Mouse (Mus musculus) common myeloid progenitor, adult 5-6 weeks (primary cell): Measurements from ENCODE around the gene Pikfyve. TPM values are rescaled to one million over a fixed set of nuclear protein-coding genes. Genes with fewer than 3 reads are reported as not detected.

Experiments
- ATAC-seq: replicated peaks from 2 replicates; pipeline ENCODE4 v1.8.0; 2016; ENCODE audit warnings: low read depth, mild to moderate bottlenecking, moderate TSS enrichment, inconsistent platforms; ENCODE audit not compliant: poor library complexity, severe bottlenecking
- total RNA-seq: library from RNA; stranded (forward); fragments of 200-1000, 187-1606 nt; gene quantifications from 2 replicates; pipeline ENCODE4 v1.2.3, GENCODE M21; 2017

Pikfyve gene
- total RNA-seq, 1 experiment from 2014 or later, result 32.7 TPM

DNA sequence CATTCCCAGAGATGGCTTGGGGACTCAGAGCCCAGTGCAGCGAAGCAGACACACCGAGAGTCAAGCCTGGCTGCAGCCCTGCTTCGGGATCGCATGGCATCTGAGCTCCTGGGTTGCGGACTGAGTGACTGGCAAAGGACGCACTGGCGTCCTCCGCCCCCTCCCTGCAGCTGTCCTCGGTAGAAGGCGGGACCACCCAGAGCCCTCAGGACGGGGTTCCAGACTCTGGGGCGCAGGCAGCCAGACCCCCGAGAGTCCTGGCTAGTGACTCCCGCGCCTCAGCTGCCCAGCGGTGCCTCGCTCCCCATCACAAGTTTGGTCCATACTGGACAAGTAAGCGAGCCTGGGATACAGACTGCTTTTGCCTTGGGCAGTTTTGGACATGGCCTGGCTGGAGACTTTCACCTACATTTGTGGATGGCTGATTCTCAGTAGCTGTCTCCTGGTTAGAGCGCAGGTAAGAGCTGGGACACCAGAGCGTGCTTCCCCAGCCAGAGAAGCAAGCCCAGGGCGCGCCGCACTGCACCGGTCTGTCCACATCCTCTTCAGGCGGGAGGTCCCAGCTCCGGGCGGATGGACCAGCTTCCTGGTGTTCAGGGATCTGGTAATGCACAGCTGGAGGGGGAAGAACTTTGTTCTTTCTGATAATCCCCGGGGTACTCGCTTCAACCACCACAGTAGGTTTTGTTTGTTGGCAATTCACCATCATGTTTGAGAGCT, 124.9 kb downstream of the Pikfyve start:
- no peak for ATAC-seq

DNA sequence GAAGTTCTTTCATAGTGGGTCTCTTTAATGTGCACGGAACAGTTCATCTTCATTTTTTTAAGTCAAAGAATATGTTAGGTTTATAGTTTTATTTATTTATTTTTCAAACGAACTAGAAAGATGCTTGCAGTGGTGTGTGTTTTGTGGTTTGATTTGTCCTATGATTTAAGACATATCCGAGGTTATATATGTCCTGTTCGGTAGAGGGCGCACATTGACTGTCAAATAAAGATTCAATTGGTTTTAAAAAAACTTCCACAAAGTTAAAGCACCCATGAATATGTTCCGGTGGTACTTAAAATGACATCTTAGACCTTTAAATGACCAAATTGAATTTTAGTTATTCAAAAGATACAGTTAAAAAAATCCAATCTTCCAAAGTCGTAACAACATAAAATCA, 125.6 kb downstream of the Pikfyve start:
- ATAC-seq, result no peak

DNA sequence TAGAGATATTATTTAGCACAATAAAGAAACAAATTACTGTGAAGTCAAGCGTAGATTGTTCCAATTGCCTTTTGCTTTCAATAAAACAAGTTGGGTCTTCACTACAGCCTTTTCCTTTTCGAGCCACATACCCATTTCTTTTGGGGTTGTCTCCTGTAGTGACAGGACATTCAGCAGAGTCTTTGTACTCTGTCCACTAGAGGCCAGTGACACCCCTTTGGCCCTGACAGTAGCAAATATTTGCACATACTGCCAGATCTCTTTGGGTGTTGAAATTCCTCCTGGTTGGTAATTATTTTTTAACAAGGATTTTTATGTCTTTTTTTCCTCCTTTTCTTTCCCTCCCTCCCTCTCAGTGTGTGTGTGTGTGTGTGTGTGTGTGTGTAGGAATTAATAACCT, 126.4 kb downstream of the Pikfyve start:
- no peak for ATAC-seq

DNA sequence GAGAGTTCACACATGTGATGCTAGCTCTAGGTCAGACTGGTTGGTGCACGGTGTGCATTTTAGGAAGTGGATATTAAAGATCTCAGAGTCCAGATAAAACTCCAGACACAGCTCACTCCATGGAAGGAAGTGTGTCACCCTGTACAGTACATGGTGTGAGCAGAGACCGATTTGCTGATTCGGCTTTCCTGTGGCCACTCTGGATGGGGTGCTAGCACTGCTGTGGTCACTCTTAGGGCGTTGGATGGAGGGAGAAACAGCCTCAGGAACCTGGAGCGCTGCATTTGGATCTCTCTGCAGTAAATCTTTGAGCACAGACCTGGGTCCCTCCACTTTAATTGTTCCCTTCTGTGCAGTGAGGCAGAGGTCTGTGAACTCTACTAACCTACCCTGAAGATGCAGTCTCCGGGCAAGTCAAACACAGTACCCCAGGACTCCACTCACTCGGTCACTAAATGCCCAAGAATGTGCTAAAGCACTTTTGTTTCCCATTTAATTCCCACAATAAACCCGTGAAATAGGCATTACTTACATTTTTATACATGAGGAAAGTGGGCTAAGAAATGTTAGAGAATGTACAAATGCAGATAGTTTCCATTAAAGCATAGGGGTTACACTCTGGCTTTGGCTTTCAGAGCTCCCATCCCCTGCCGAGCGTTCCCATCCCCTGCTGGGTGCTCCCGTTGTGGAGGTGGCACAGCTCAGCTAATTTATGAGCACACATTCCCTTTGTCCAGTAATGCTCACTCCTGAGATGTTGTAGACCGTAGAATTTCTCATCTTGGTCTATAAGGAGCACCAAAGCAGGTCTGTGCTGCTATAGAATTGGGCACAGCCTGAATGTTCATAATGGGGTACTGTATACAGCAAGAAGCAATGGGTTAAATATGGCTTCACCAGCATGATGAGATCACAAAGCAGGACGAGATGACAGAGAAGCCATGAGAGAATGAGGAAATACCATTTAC, 127.9 kb downstream of the Pikfyve start:
- ATAC-seq, result no peak

DNA sequence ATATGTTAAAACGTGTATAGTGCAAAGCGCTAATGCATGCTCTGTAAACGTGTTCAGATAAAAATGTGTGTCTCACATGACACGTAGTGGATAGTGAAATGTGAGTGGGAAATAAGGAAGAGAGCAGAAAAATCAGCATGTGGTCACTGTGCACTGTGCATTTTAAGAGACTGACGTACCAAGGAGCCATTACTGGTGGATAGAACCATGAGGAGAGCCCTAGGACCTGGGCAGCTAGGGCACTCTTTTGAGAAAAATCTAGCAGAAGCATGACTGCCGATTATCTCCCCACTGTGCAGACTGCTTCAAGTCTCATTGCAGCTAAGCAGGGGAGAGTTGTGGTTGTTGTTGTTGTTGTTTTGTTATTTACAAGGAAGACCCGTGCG, 128.5 kb downstream of the Pikfyve start:
- ATAC-seq, result no peak

Other genes with a start within 250 kb of the Pikfyve start
- gene Plekhm3, start 229.9 kb upstream of the Pikfyve start, total RNA-seq, result 6.2 and 8.7 TPM in 2 replicates
- gene Akr1cl, start 153.9 kb upstream of the Pikfyve start, total RNA-seq, result not detected in 2 replicates
- not detected in 2 replicates for gene Cryge, start 135.5 kb upstream of the Pikfyve start, total RNA-seq
- not detected in 2 replicates for gene Crygd, start 123.2 kb upstream of the Pikfyve start, total RNA-seq
- gene Crygc, start 113.0 kb upstream of the Pikfyve start, total RNA-seq, result not detected in 2 replicates
- not detected in 2 replicates for gene Crygb, start 104.4 kb upstream of the Pikfyve start, total RNA-seq
- not detected in 2 replicates for gene Cryga, start 83.3 kb upstream of the Pikfyve start, total RNA-seq
- not detected in 2 replicates for gene Gm28845, start 67.1 kb upstream of the Pikfyve start, total RNA-seq
- gene D630023F18Rik, start 63.5 kb upstream of the Pikfyve start, total RNA-seq, result 0.27 TPM in 1 of 2 replicates, not detected in the other
- 55.4 and 66.1 TPM in 2 replicates for gene Idh1, start 183 bp upstream of the Pikfyve start, total RNA-seq
- not detected in 2 replicates for gene Pth2r, start 95.4 kb downstream of the Pikfyve start, total RNA-seq